8 mouse cellular contexts compared by ENCODE assay signal in genomic region chr11:103116008-103116818, GRCm38 (mm10). TPM values are rescaled to one million over a fixed set of nuclear protein-coding genes. Genes with fewer than 3 reads are reported as not detected.
DNase-seq lines count a peak whose midpoint lies in the region; ATAC-seq lines count a peak whose summit lies in the region.

TSS of gene Hexim1 (plus strand) at chr11:103116231.

- no peaks in the 10 kb centered on the region for H3K36me3 ChIP-seq in forebrain, embryonic 10.5 days (replicated peaks)
- H3K36me3 ChIP-seq in heart, embryonic 15.5 days, result no peaks in the 10 kb centered on the region
- H3K36me3 ChIP-seq in liver, embryonic 15.5 days (replicated peaks), result 0 out of 2 replicates have a peak, but pooled peaks cover under 1% of the 10 kb centered on the region
- H3K36me3 ChIP-seq in neural tube, embryonic 12.5 days, result no peaks in the 10 kb centered on the region

- peaks cover 62% of the 10 kb centered on the region for H3K4me1 ChIP-seq in forebrain, embryonic 10.5 days
- H3K4me1 ChIP-seq in heart, embryonic 15.5 days (replicated peaks), result peaks cover 44% of the 10 kb centered on the region
- H3K4me1 ChIP-seq in liver, embryonic 15.5 days (replicated peaks), result peaks cover 63% of the 10 kb centered on the region
- H3K4me1 ChIP-seq in neural tube, embryonic 12.5 days, result peaks cover 26% of the 10 kb centered on the region

- peak; percentile 93 for ATAC-seq in heart, embryonic 15.5 days (replicated peaks; ENCODE audit: insufficient number of reproducible peaks, insufficient read depth, low FRiP score, low read depth)
- peak; percentile 92 for ATAC-seq in liver, embryonic 15.5 days (ENCODE audit: insufficient read depth)
- peak; percentile 94 for ATAC-seq in neural tube, embryonic 12.5 days (ENCODE audit: low FRiP score, low read depth)

- no peaks in the 10 kb centered on the region for H3K9me3 ChIP-seq in forebrain, embryonic 10.5 days
- no peaks in the 10 kb centered on the region for H3K9me3 ChIP-seq in heart, embryonic 15.5 days (replicated peaks)
- H3K9me3 ChIP-seq in liver, embryonic 15.5 days (replicated peaks), result no peaks in the 10 kb centered on the region
- H3K9me3 ChIP-seq in neural tube, embryonic 12.5 days, result no peaks in the 10 kb centered on the region

- H3K27ac ChIP-seq in forebrain, embryonic 10.5 days, result peak within 1 kb of the TSS; percentile 96
- peak within 1 kb of the TSS; percentile 91 for H3K27ac ChIP-seq in heart, embryonic 15.5 days
- H3K27ac ChIP-seq in liver, embryonic 15.5 days (replicated peaks), result peak within 1 kb of the TSS; percentile 96
- peak within 1 kb of the TSS; percentile 68 for H3K27ac ChIP-seq in neural tube, embryonic 12.5 days

- DNase-seq in CD8-positive naive resting alpha-beta T cell, adult 2 months (ENCODE audit: low read depth in 2 of 2, low spot score in 2 of 2), result peak; percentile 100
- peak; percentile 99 for DNase-seq in c-Kit-positive CD71-negative TER-119-negative erythroid progenitor cells, embryonic 14.5 days (ENCODE audit: low read depth)
- peak; percentile 100 for DNase-seq in forebrain, embryonic 10.5 days (ENCODE audit: extremely low spot score, low spot score)
- peak; percentile 99 to 100 for DNase-seq in kidney, postnatal 36 days
- DNase-seq in telencephalon, adult 2 months (ENCODE audit: low read depth, low spot score), result peak; percentile 100

- H3K4me3 ChIP-seq in forebrain, embryonic 10.5 days, result peak within 1 kb of the TSS; percentile 70
- peak within 1 kb of the TSS; percentile 76 for H3K4me3 ChIP-seq in heart, embryonic 15.5 days
- peak within 1 kb of the TSS; percentile 70 for H3K4me3 ChIP-seq in liver, embryonic 15.5 days (replicated peaks)
- H3K4me3 ChIP-seq in neural tube, embryonic 12.5 days, result peak within 1 kb of the TSS; percentile 58

- WGBS in forebrain, embryonic 10.5 days, result under 1% methylated on average over 53 of the region's 53 CpGs
- WGBS in heart, embryonic 15.5 days, result under 1% methylated on average over 53 of the region's 53 CpGs
- WGBS in liver, embryonic 15.5 days (ENCODE audit: insufficient replicate concordance), result under 1% methylated on average over 53 of the region's 53 CpGs
- WGBS in neural tube, embryonic 12.5 days, result under 1% methylated on average over 53 of the region's 53 CpGs

- peak within 1 kb of the TSS; percentile 85 for H3K9ac ChIP-seq in heart, embryonic 15.5 days
- H3K9ac ChIP-seq in liver, embryonic 15.5 days, result peak within 1 kb of the TSS; percentile 78
- H3K9ac ChIP-seq in neural tube, embryonic 12.5 days, result peak within 1 kb of the TSS; percentile 79

- H3K27me3 ChIP-seq in forebrain, embryonic 10.5 days (ENCODE audit: poor library complexity, severe bottlenecking), result peaks cover 38% of the 10 kb centered on the region
- H3K27me3 ChIP-seq in heart, embryonic 15.5 days, result no peaks in the 10 kb centered on the region
- peaks cover 20% of the 10 kb centered on the region for H3K27me3 ChIP-seq in liver, embryonic 15.5 days
- peaks cover 27% of the 10 kb centered on the region for H3K27me3 ChIP-seq in neural tube, embryonic 12.5 days (replicated peaks)

- H3K4me2 ChIP-seq in heart, embryonic 15.5 days, result peak within 1 kb of the TSS; percentile 96
- peak within 1 kb of the TSS; percentile 93 for H3K4me2 ChIP-seq in liver, embryonic 15.5 days
- peak within 1 kb of the TSS; percentile 76 for H3K4me2 ChIP-seq in neural tube, embryonic 12.5 days (replicated peaks)

RNA-seq across cellular contexts. Expression of gene Hexim1, which starts in this region (rescaled TPM):
- polyA plus RNA-seq in forebrain, embryonic 10.5 days (2016; fragmentation: Nextera tagmentation; extraction: Ambion mirVana), result 1.8 and 2.0 TPM in 2 replicates
- 2.6 and 3.0 TPM in 2 replicates for polyA plus RNA-seq in heart, embryonic 15.5 days (2015; fragmentation: Nextera tagmentation; extraction: Ambion mirVana)
- polyA plus RNA-seq in liver, embryonic 15.5 days (2015; fragmentation: Nextera tagmentation; extraction: Ambion mirVana), result 1.8 and 1.9 TPM in 2 replicates
- 2.9 and 3.0 TPM in 2 replicates for polyA plus RNA-seq in neural tube, embryonic 12.5 days (2016; fragmentation: Nextera tagmentation; extraction: Ambion mirVana)

Comparison
In these comparisons a context has a peak if more than half of its experiments do, and no peak if none do; other contexts are left out.
1. Peak in every context shown above with its lines: DNase-seq, ATAC-seq, H3K4me3 ChIP-seq and H3K27ac ChIP-seq.